Mouse (Mus musculus): ENCODE results near the gene Psen2.

The Psen2 gene

GRCm38 (mm10) chr1:180274725-180275308 lies 11.6 kb upstream of the Psen2 start:
- DNase-seq = no peak

GRCm38 (mm10) chr1:180269033-180269432 lies 5.8 kb upstream of the Psen2 start:
- no peak for DNase-seq

GRCm38 (mm10) chr1:180268249-180269031 lies 5.2 kb upstream of the Psen2 start:
- DNase-seq = peak; percentile 96

- no peak for DNase-seq
These were observed 3.9 kb upstream of the Psen2 start for GRCm38 (mm10) chr1:180267151-180267550.

GRCm38 (mm10) chr1:180265399-180265798 lies 2.2 kb upstream of the Psen2 start:
- DNase-seq = peak; percentile 84

- DNase-seq = no peak
These were observed 1.6 kb upstream of the Psen2 start for GRCm38 (mm10) chr1:180264851-180265250.

GRCm38 (mm10) chr1:180264389-180264788 lies 1.2 kb upstream of the Psen2 start:
- DNase-seq = no peak

GRCm38 (mm10) chr1:180261857-180262570 lies 1.2 kb downstream of the Psen2 start:
- DNase-seq = no peak

GRCm38 (mm10) chr1:180261415-180261814 lies 1.8 kb downstream of the Psen2 start:
- DNase-seq = no peak

GRCm38 (mm10) chr1:180260886-180261285 lies 2.4 kb downstream of the Psen2 start:
- DNase-seq = no peak

- DNase-seq = no peak
These were observed 3.5 kb downstream of the Psen2 start for GRCm38 (mm10) chr1:180259753-180260152.

- no peak for DNase-seq
These were observed 5.8 kb downstream of the Psen2 start for GRCm38 (mm10) chr1:180257446-180257845.

- DNase-seq = no peak
These were observed 6.4 kb downstream of the Psen2 start for GRCm38 (mm10) chr1:180256866-180257265.

GRCm38 (mm10) chr1:180256138-180256674 lies 7.0 kb downstream of the Psen2 start:
- DNase-seq = peak; percentile 99

GRCm38 (mm10) chr1:180255294-180256117 lies 7.7 kb downstream of the Psen2 start:
- no peak for DNase-seq

- no peak for DNase-seq
These were observed 8.9 kb downstream of the Psen2 start for GRCm38 (mm10) chr1:180254316-180254715.

- DNase-seq = no peak
These were observed 10.5 kb downstream of the Psen2 start for GRCm38 (mm10) chr1:180252656-180253190.

- DNase-seq = no peak
These were observed 11.8 kb downstream of the Psen2 start for GRCm38 (mm10) chr1:180251176-180252048.

- no peak for DNase-seq
These were observed 12.8 kb downstream of the Psen2 start for GRCm38 (mm10) chr1:180250441-180250830.

- peak; percentile 88 for DNase-seq
These were observed 13.4 kb downstream of the Psen2 start for GRCm38 (mm10) chr1:180249666-180250440.

All from kidney, postnatal 10 days (tissue).